Mouse (Mus musculus): ENCODE data around the gene Acoxl. TPM values are rescaled to one million over a fixed set of nuclear protein-coding genes. Genes with fewer than 3 reads are reported as not detected.
A peak's percentile ranks its signal among the peaks of the same experiment; 100 is the strongest.

Acoxl gene
- polyA plus RNA-seq, 1 experiment: 1.7 TPM

GRCm38 (mm10) chr2:127937079-127937478, 98.4 kb downstream of the Acoxl start:
- Histone ChIP-seq H3K27ac (ENCODE audit: control insufficient read depth, insufficient read depth, low read length) (no peak overlapping the region), H3K4me1 (replicated peaks; ENCODE audit: control insufficient read depth, insufficient read depth, low read length) (no peaks in the 10 kb centered on the region), H3K4me3 (ENCODE audit: control insufficient read depth, insufficient read depth, low read length) (no peak overlapping the region), H3K27me3 (ENCODE audit: control insufficient read depth, insufficient read depth, low read length) (no peaks in the 10 kb centered on the region), H3K36me3 (ENCODE audit: control insufficient read depth, insufficient read depth, low read length) (no peaks in the 10 kb centered on the region)
- TF ChIP-seq CTCF (IDR thresholded peaks at IDR 0.05; ENCODE audit: borderline replicate concordance, control insufficient read depth, extremely low read depth, insufficient read depth, low read length, poor library complexity): peak; percentile 28; the same call in 1 of the 2 replicates
- no peak for TF ChIP-seq POLR2A (IDR thresholded peaks at IDR 0.05; ENCODE audit: control insufficient read depth, extremely low read depth, insufficient read depth, low read length, poor library complexity)
- DNase-seq: no peak
- WGBS: 77% methylated on average over 3 of the region's 3 CpGs

GRCm38 (mm10) chr2:127939206-127939605, 100.5 kb downstream of the Acoxl start:
- TF ChIP-seq POLR2A (IDR thresholded peaks at IDR 0.05; ENCODE audit: control insufficient read depth, extremely low read depth, insufficient read depth, low read length, poor library complexity) (no peak), CTCF (IDR thresholded peaks at IDR 0.05; ENCODE audit: borderline replicate concordance, control insufficient read depth, extremely low read depth, insufficient read depth, low read length, poor library complexity) (no peak)
- 95% methylated on average over 2 of the region's 2 CpGs for WGBS
- H3K27me3 ChIP-seq (ENCODE audit: control insufficient read depth, insufficient read depth, low read length): no peaks in the 10 kb centered on the region
- H3K27ac ChIP-seq (ENCODE audit: control insufficient read depth, insufficient read depth, low read length): peak overlapping the region; percentile 32; the same call in 1 of the 2 replicates
- DNase-seq: peak; percentile 38
- no peak overlapping the region for H3K4me3 ChIP-seq (ENCODE audit: control insufficient read depth, insufficient read depth, low read length)
- no peaks in the 10 kb centered on the region for H3K4me1 ChIP-seq (replicated peaks; ENCODE audit: control insufficient read depth, insufficient read depth, low read length)
- no peaks in the 10 kb centered on the region for H3K36me3 ChIP-seq (ENCODE audit: control insufficient read depth, insufficient read depth, low read length)

GRCm38 (mm10) chr2:127960579-127960978, 121.9 kb downstream of the Acoxl start:
- TF ChIP-seq POLR2A (IDR thresholded peaks at IDR 0.05; ENCODE audit: control insufficient read depth, extremely low read depth, insufficient read depth, low read length, poor library complexity) (no peak), CTCF (IDR thresholded peaks at IDR 0.05; ENCODE audit: borderline replicate concordance, control insufficient read depth, extremely low read depth, insufficient read depth, low read length, poor library complexity) (no peak)
- 76% methylated on average over 6 of the region's 6 CpGs for WGBS
- no peak overlapping the region for H3K27ac ChIP-seq (ENCODE audit: control insufficient read depth, insufficient read depth, low read length)
- 0 out of 2 replicates have a peak, but pooled peaks cover 2% of the 10 kb centered on the region for H3K4me1 ChIP-seq (replicated peaks; ENCODE audit: control insufficient read depth, insufficient read depth, low read length)
- H3K36me3 ChIP-seq (ENCODE audit: control insufficient read depth, insufficient read depth, low read length): no peaks in the 10 kb centered on the region
- no peaks in the 10 kb centered on the region; the same call in 1 of the 2 replicates for H3K27me3 ChIP-seq (ENCODE audit: control insufficient read depth, insufficient read depth, low read length)
- no peak overlapping the region for H3K4me3 ChIP-seq (ENCODE audit: control insufficient read depth, insufficient read depth, low read length)
- no peak for DNase-seq

- Histone ChIP-seq H3K27ac (ENCODE audit: control insufficient read depth, insufficient read depth, low read length) (no peak overlapping the region), H3K36me3 (ENCODE audit: control insufficient read depth, insufficient read depth, low read length) (no peaks in the 10 kb centered on the region), H3K27me3 (ENCODE audit: control insufficient read depth, insufficient read depth, low read length) (no peaks in the 10 kb centered on the region; the same call in 1 of the 2 replicates), H3K4me1 (replicated peaks; ENCODE audit: control insufficient read depth, insufficient read depth, low read length) (0 out of 2 replicates have a peak, but pooled peaks cover 2% of the 10 kb centered on the region), H3K4me3 (ENCODE audit: control insufficient read depth, insufficient read depth, low read length) (no peak overlapping the region)
- TF ChIP-seq POLR2A (IDR thresholded peaks at IDR 0.05; ENCODE audit: control insufficient read depth, extremely low read depth, insufficient read depth, low read length, poor library complexity) (no peak), CTCF (IDR thresholded peaks at IDR 0.05; ENCODE audit: borderline replicate concordance, control insufficient read depth, extremely low read depth, insufficient read depth, low read length, poor library complexity) (no peak)
- no peak for DNase-seq
- 57% methylated on average over 2 of the region's 2 CpGs for WGBS
Observed at GRCm38 (mm10) chr2:127961154-127961553, 122.5 kb downstream of the Acoxl start.

- Histone ChIP-seq H3K27me3 (ENCODE audit: control insufficient read depth, insufficient read depth, low read length) (no peaks in the 10 kb centered on the region; the same call in 1 of the 2 replicates), H3K4me3 (ENCODE audit: control insufficient read depth, insufficient read depth, low read length) (no peak overlapping the region), H3K36me3 (ENCODE audit: control insufficient read depth, insufficient read depth, low read length) (no peaks in the 10 kb centered on the region), H3K27ac (ENCODE audit: control insufficient read depth, insufficient read depth, low read length) (no peak overlapping the region), H3K4me1 (replicated peaks; ENCODE audit: control insufficient read depth, insufficient read depth, low read length) (0 out of 2 replicates have a peak, but pooled peaks cover 2% of the 10 kb centered on the region)
- 85% methylated on average over 4 of the region's 4 CpGs for WGBS
- DNase-seq: no peak
- TF ChIP-seq POLR2A (IDR thresholded peaks at IDR 0.05; ENCODE audit: control insufficient read depth, extremely low read depth, insufficient read depth, low read length, poor library complexity) (no peak), CTCF (IDR thresholded peaks at IDR 0.05; ENCODE audit: borderline replicate concordance, control insufficient read depth, extremely low read depth, insufficient read depth, low read length, poor library complexity) (no peak)
Observed at GRCm38 (mm10) chr2:127961802-127962433, 123.2 kb downstream of the Acoxl start.

GRCm38 (mm10) chr2:127968944-127969343, 130.3 kb downstream of the Acoxl start:
- Histone ChIP-seq H3K4me1 (replicated peaks; ENCODE audit: control insufficient read depth, insufficient read depth, low read length) (no peaks in the 10 kb centered on the region), H3K27me3 (ENCODE audit: control insufficient read depth, insufficient read depth, low read length) (no peaks in the 10 kb centered on the region), H3K4me3 (ENCODE audit: control insufficient read depth, insufficient read depth, low read length) (no peak overlapping the region), H3K27ac (ENCODE audit: control insufficient read depth, insufficient read depth, low read length) (no peak overlapping the region), H3K36me3 (ENCODE audit: control insufficient read depth, insufficient read depth, low read length) (no peaks in the 10 kb centered on the region)
- DNase-seq: no peak
- TF ChIP-seq CTCF (IDR thresholded peaks at IDR 0.05; ENCODE audit: borderline replicate concordance, control insufficient read depth, extremely low read depth, insufficient read depth, low read length, poor library complexity) (no peak), POLR2A (IDR thresholded peaks at IDR 0.05; ENCODE audit: control insufficient read depth, extremely low read depth, insufficient read depth, low read length, poor library complexity) (no peak)
- 97% methylated on average over 2 of the region's 2 CpGs for WGBS
